Mouse (Mus musculus): ENCODE data around the gene Mfsd9.
A peak's percentile ranks its signal among the peaks of the same experiment; 100 is the strongest.

Gene Mfsd9

DNA sequence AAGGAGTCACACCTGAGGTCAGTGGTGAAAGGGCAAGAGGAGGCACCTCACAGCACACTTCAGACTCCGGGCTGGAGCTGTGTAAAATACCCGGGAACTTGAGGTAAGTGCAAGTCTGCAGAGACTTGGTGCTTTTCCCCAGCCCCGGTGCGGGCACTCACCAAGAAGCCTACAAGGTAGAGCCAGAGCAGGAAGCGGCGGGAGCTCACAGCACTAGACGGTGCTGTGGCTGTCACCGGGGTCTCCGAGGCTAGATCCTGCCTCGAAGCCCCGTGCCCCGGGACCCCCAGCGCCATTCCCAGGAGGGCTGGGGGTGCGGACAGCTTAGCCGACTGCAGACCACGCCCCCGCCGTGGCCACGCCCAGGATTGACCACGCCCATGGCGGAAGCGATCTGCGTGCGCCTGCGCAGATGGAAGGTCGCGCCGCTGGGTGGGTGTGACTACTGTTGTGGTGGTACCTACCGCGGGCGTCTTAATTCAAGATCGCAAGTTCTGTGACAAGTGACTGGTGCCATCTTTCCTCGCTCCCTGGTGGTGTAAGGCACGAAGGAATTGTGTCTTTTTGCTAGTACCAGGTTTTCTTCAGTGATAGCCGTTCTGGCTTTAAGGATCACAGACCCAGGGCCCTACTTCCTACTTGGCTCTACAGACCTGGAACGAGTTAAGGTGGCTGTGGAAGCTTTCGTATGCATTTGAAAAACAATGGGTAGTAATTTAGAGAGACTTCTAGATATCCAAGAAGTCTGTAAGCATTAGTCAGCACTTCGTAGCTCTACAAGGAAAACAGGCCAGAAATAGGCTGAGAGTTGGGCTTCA, at the start of gene Mfsd9:
Mfsd9 (minus strand) TSS at position 364 of the 818 bp plus-strand sequence.
- peak; percentile 94 to 95 for DNase-seq

DNA sequence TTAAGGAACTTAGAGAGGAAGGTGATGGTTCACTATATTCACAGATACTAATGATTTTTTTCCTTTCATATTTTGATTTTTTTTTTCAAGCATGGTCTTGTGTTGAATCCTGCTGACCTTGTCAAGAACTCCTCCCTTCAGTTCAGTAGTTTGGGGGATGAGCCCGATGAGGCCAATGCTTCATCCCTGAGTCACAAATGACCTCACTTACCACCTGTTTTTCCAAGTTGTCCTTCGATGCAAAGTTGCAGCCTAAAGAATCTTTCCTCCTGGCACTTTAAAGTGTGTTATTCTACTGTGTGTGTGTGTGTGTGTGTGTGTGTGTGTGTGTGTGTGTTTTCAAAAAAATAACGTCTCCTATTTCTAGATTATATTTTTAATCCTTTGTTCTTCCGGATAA, 45.0 kb upstream of the Mfsd9 start:
- DNase-seq, result no peak

DNA sequence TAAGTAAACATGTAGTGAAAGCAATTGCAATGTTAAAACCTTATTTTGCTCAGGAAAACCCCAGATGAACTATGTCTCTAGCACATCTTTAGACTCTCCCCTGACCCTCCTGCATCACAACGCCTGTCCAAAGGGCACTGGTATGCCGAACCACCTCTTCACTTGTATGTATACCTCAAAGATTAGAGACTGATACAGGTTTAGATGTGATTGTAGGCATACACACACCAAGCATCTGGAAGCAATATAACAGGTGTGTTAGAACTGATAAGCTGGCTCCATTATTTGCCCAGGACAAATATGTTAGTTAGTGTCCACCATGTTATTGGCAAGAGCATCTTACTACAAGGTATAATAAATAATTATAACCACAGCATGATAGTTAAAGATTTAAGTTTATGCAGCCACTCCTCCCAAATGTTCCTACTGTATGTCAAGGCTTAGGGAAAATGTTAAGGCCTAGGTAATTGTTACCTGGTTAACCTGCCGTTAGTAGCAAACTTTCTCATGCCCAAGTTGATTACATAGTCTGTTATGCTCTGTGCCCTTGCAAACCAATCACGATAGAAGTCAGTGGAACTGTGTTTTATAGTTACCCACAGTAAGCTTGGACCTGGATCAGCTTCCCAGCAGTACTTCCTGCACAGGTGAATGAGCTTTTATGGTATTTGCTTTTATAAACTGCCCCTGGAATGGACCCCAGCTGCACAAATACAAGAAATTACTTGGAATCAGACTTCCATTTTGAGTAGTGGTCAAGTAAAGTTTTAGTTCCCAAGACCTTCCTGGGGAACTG, 40.4 kb upstream of the Mfsd9 start:
- DNase-seq, result no peak

DNA sequence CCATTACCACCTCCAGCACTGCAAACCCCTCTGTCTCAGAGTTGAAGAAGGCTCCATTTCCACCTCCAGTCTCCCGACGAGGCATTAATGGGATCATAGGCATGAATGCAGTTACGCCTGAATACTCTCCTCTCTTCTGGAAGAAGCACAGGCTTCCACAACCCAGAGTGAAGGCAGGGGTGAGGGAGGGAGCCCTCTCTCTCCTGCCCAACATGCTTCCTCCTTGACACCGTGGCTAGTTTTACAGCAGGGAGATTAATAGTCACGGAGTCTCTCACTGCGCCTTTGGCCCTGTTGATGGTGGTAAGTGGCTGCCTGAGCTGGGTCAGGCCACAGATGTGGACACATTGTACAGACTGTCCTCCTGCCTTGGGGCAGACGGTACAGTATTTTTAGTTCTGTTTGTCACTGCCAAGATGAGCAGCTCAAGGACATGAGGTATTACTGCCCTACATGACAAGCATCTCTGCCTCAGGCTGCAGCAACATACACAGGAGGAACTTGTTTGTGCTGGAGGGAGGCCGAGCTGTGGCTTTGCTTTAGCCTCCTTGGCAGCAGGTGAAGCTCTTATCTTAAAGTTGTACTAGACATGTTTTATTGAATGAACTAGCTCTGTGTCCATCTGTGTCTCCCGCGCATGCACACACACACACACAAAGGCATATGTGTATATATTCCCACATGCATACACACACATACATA, 38.9 kb upstream of the Mfsd9 start:
- DNase-seq, result no peak

DNA sequence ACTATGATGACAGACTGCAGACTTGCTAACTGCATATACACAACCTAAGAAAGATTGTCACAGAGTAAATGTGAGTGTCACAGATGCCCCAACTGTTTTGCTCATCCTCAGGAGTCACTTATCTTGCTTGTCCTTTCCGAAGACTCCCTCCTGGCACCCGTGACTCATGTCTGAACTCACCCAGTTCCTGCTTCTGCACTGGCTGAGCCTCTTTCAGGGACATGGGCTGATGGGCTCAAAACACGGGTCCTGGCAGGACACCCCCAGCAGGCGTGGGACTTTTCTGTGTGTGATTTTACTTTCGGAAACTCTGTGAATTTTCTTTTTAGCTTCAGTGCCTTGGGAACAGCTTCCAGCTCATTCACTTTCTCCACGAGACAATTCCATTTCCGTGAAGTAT, 35.3 kb upstream of the Mfsd9 start:
- no peak for DNase-seq

DNA sequence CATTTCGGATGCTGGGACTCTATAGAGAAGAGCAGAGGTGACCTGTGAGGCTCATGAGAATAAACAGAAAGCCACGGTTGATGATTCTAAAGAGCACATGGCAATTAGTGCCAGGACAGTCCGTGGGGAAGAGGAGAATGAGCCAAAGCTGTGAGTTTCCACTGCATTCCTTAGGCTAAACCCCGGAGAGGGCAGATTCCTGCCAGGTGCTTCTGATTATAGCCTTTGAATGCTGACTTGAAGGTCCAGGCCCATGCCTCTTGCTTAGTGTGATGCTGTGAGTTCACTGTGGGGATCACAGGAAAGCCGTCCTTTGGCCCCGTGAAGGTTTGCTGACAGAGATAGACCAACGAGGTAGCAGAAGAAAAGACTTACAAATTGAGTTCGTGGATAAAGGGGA, 34.4 kb upstream of the Mfsd9 start:
- DNase-seq, result no peak

DNA sequence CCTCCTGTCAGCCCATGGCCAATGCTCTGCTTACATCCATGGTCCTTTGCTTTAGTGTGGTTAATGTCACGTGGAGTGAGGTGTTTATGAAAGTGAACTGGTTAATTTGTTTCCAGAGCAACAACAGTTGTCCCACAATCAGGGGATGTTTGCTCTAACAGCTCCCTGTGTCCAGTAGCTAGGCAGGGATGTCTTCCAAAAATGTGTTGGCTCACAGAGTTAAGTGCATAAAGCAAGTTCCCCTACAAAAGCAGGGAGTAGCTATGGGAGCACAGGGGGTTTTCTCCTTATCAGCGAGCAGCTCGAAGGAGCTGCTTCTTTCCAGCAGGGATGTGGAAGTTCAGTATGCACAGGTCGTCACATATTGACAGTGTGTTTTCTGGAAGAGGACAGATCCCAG, 34.0 kb upstream of the Mfsd9 start:
- DNase-seq, result no peak

DNA sequence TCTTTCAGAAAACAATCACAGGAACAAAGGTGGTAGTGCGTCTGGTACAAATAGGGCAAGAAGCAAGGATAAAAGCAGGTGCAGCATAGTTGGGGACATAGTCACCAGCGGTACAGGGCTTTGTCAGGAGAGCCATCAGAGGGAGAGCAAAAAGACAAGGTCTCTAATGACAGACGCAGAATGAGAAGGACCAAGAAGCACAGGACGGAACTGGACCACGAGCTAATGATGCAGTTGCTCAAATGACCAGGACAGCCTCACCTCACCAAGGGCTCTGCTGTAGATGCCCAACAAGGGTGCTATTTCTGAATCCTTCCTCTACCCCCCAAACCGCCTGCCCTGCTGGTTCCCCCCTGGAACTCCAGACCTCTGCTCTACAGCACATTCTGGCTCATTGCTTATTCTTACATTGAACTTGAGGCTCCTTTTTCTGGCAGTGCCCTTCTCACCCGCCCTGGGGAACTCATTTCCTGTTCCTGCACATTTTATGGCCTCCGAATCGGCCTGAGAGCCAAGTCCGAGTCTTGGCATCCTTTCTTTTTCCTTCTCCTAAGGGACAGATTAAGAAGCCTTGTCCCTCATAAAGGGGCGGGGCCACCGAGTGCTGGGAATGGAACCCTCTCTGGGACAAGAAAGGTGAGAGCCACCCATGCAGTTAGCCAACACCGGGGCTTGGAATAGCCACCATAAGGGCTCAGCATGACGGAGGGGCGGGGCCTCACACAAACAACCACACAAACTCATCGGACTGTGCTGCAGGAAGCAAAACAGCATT, 24.8 kb upstream of the Mfsd9 start:
- DNase-seq, result peak in 1 of 2 experiments; percentile 7

DNA sequence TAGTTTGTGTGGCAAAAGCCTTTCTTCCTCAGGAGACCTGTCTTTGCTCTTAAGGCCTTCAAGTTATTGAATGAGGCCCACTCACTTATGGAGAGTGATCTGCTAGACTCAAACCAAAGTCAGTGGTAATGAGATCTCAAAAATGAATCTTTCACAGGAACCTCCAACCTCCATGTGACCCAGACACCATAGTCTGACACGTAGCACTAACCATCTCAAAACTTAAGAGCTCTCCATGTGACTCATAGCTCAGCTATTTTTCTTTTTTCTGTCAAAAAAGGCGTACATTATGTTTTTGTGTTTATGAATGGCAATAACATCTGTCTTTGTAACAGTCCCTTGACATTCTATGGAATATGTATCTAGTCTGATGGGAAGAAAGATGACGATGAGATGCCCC, 18.2 kb upstream of the Mfsd9 start:
- DNase-seq, result no peak

DNA sequence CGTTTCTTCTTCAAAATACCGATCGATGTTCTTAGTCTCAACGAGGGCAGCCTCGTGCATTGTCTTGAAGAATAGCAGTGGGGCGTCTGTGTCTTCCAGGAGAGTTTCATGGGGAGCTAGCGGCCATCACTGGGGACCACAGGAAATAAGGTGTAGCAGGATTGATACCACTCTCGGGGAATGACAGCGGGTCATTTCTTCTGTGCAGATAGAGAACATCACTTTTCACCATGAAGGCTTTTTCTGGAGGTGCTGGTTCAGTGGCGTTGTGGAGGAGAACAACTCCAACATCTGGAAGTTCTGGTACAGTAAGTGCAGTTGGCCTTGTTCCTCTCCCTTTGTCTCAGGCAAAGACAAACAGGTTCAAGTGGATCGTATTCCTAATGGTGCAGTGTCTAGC, 15.4 kb upstream of the Mfsd9 start:
- DNase-seq, result no peak

DNA sequence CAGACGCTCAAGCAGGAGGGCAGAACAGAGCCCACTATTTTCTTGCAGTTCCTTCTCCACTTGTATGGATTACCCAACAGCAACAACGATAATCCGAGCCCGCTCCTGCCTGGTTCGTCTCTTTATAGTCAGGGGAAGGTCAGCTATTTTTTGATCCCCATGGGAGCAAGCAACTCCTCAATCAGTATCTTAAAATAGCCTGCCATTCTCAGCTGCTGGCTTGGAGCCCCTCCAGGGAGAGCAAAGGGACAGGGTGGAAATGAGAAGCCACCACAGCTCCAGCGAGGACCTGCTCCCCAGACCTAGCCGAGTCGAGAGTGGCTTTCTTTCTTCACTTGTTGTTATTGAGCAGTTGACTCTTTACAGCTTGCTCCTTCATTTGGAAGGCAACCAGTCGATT, 14.9 kb upstream of the Mfsd9 start, which contains the start of gene Tmem182:
Tmem182 (plus strand) TSS at position 251 of the 400 bp plus-strand sequence.
- DNase-seq, result peak; percentile 14 to 15

DNA sequence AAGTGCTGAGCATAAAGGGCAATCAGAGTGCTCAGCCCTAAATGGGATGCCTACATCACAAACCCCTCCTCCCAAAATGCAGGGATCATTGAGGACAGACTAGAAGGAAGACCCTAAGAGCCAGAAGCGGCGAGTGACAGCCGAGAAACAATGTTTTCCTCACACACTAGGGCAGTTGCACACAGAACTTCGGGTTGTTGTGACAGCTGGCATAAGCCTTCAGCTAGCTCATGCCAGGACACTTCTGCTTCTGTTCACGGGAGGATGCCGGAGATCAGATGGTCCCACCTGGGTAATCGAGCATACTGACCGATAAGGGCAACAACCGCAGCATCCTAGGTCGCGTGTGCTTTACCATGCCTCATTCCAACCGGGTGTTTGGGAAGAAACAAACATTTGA, 13.6 kb upstream of the Mfsd9 start:
- no peak for DNase-seq

DNA sequence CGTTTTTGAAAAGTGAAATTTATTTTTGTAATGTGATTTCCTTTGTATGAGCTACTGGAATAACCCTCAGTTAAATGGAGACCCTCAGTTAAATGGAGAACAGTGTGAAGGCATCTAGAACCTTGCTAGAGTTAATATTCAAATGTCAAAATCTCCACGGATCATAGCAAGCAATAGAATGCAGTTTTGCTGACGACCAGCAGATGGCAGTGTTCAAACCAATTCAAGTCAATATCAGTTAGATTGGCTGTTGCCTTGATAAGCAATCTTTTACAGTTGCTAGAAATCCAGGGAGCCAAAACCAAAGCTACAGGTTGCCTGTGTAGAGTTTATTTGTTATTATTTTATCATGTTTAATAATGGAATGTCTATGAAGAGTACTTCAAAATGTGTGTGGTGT, 12.3 kb upstream of the Mfsd9 start:
- peak; percentile 69 to 75 for DNase-seq

DNA sequence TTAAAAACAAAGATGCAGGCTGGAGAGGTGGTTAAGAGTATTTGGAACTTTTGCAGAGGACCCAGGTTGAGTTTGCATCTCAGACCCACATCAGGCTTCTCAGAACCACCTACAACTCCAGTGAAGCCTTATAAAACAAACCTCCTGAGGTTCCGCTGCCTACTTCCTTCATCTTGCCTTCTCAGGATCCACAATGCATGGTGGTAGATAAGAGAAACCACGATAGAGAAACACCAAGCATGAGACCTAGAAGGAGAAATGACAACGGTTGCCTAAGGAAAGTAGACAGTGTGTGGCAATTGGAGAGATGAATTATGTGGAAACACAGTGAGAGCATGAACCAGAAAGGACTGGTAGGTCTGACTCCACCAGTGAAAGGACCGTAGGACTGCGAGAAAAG, 10.4 kb upstream of the Mfsd9 start:
- DNase-seq, result no peak

DNA sequence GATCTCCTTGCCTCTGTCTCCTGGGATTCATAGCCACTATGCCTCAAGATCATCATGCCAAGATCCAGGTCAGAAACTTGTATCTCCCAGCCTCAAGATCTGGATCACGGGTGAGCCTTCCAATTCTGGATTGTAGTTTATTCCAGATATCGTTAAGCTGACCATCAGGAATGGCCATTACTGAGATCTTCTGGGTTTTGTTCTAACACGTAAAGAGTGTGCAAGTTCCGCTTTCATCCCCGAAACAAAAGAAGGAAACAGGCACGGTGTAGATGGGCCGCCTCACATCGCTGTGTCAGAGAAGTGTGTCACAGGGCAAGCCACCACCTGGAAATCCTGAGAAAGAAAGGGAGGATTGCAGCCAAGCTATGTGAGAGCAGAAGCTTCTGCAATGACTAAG, 8.6 kb upstream of the Mfsd9 start:
- no peak for DNase-seq

DNA sequence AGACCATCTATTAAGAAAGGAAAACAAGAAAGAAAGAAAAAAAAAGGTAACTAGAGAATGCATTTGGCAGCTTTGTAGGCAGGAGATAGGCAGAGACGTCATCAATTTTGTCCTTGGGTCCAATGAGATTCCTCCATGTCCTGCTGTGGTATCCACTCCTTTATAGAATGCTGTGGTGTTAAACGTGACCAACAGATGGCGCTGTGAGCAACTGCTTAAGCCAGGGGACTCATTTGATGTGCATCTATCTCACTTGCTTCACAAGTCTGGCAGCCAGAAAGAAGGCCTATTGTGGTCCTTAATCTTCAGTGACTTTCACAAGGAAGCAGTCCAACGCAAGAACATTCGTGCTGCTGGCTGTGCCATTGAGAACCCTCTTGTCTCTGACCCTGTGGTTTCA, 6.9 kb upstream of the Mfsd9 start:
- peak; percentile 74 to 77 for DNase-seq

DNA sequence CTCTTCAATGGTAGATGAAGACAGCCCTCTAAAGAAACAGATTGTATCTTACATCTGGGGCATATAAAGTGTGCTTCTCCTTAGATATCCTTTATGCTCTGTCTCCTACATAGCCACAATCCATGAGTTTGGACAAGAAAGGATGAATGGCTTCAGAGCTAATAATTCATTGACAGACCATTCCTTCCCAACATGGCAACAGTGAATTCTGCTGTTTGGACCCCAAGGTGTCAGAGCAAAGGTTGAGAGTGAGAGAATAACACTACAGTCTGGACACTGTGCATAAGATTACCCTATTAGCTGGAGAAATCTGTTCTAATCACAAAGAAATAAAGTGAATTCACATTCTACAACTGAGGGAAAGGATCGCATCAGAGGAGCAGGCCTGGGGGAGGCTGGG, 5.0 kb upstream of the Mfsd9 start:
- DNase-seq, result no peak

DNA sequence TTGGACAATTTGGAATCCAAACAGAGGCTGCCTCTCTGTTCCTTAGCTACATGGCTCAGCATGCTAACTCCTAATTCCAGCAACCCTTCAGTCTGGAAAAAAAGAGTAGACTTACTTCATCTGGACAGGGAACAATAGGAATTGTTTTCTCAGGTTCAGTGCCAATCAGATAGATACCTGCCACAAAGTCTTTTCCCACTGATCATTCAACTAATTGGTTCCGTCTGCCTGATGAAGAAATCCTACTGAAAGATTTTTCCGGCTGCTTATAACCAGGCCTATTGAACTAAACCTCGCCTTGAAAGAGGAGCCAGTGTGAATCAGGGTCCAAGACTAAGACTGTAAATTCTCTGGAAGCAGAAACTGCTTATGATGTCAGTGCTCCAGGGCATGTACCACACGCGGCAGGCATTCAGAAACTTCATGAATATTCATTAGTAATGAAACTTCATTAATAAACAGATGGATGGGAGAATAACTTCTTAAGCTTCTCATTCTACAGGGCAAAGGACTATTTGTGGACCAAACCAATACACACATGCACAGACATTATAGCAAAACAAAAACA, 737 bp downstream of the Mfsd9 start:
- peak in 1 of 2 experiments; percentile 13 for DNase-seq

DNA sequence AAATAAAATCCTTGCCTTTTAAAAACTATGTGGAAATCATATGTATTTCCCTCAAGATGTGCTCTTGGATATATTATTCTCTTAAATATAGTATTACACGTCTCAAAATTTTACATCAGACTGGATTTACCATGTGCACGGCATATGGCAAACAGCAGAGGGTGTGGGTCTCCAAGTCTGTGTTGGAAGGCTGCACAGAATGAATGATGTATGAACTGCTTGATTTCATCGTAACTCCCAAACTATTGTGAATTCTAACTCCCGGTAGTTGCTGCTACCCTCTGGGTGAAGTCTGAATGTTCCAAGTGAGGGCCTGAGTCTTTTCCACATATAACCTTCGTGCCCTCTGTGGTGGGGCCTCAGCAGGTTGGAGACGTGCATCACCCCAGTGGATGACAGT, 1.5 kb downstream of the Mfsd9 start:
- no peak for DNase-seq

DNA sequence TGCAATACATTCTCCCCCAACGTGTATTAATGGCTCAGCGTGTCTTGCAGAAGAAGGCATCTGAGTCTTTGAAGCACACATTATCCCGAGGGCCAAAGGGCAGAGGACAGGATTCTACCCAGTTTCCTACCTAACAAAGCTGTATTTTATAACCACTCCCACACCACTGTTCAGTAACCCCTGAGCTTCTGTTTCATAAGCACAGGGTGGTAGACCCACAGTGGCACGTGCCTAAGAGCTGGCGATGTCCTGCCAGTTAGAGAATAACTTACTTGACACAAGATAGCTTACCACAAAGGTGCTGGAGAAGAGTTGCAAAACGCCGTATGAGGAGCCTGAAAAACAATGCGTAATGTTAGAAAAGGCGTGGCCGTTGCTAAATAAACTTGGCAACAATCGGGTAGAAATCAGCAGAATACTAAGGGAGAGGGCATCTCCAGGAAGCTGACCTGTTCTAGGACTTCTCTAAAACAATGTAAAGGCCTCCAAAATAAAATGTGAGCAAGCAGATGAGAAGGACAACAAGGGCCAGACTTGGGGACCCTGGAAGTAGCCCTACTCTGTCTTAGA, 4.5 kb downstream of the Mfsd9 start:
- DNase-seq, result no peak

DNA sequence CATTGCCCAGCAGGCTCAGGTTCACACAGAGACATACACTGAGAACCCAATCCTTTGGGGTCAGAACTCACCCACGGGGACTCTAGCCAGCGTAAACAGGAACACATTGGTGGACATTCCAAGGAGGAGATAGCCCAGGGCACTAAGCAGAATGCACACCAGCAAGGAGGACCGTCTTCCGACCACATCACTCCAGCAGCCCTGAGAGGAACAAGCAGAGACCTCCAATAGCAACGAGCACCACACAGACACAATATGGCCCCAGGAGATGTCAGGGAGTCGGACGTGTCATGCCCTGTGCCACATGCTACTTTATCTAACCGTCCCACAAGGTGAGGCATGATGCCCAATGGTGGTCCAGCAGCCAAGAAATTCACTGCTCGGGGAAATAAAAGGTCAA, 6.2 kb downstream of the Mfsd9 start:
- no peak for DNase-seq

DNA sequence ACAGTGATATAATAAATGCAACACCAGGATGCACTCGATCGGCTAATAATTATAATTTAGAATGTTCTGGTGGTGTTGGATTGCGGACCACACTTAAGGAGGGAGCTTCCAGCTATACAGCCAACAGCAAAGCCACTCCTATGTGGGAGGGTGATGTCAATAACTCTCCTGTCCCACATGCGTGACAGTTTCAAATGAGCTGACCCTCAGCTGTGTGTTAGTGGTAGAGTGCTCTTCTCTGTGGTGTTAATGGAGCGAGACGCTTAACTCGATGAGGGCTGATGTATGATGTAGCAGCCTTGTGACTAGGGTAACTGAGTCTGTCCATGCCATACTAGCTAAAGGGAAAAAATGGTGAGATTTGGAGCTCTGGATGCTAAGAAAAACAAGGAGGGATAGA, 7.0 kb downstream of the Mfsd9 start:
- no peak for DNase-seq
